Mouse (Mus musculus): Measurements from ENCODE around the gene Cmss1. TPM values are rescaled to one million over a fixed set of nuclear protein-coding genes. Genes with fewer than 3 reads are reported as not detected.

Gene Cmss1
- polyA plus RNA-seq, 1 experiment from 2014 or later = 18.6 TPM

GRCm38 (mm10) chr16:57543243-57543642, 63.4 kb downstream of the Cmss1 start:
- no peak overlapping the region for H3K27ac ChIP-seq (ENCODE audit: low read length)
- no peaks in the 10 kb centered on the region for H3K36me3 ChIP-seq (ENCODE audit: control insufficient read depth, insufficient read depth)
- WGBS (ENCODE audit: insufficient replicate concordance) = 67% methylated on average over 3 of the region's 3 CpGs
- H3K4me3 ChIP-seq (ENCODE audit: low read depth, low read length) = no peak overlapping the region
- H3K9me3 ChIP-seq (replicated peaks; ENCODE audit: control insufficient read depth, low read length) = no peaks in the 10 kb centered on the region
- no peak overlapping the region for H3K9ac ChIP-seq (ENCODE audit: low read depth, low read length)
- H3K4me1 ChIP-seq (ENCODE audit: control insufficient read depth, low read depth, low read length) = no peaks in the 10 kb centered on the region
- H3K27me3 ChIP-seq (ENCODE audit: control insufficient read depth, insufficient read depth, low read depth, low read length) = no peaks in the 10 kb centered on the region; the same call in 1 of the 2 replicates
- ATAC-seq (ENCODE audit: low read depth) = no peak
- H3K4me2 ChIP-seq (ENCODE audit: low read depth, low read length) = no peak overlapping the region

GRCm38 (mm10) chr16:57536511-57536910, 70.2 kb downstream of the Cmss1 start:
- no peak for ATAC-seq (ENCODE audit: low read depth)
- Histone ChIP-seq H3K27ac (ENCODE audit: low read length) (no peak overlapping the region), H3K36me3 (ENCODE audit: control insufficient read depth, insufficient read depth) (no peaks in the 10 kb centered on the region), H3K4me2 (ENCODE audit: low read depth, low read length) (no peak overlapping the region), H3K27me3 (ENCODE audit: control insufficient read depth, insufficient read depth, low read depth, low read length) (no peaks in the 10 kb centered on the region), H3K9me3 (replicated peaks; ENCODE audit: control insufficient read depth, low read length) (no peaks in the 10 kb centered on the region), H3K4me3 (ENCODE audit: low read depth, low read length) (no peak overlapping the region), H3K9ac (ENCODE audit: low read depth, low read length) (no peak overlapping the region), H3K4me1 (ENCODE audit: control insufficient read depth, low read depth, low read length) (no peaks in the 10 kb centered on the region)
- 61% methylated on average over 7 of the region's 7 CpGs for WGBS (ENCODE audit: insufficient replicate concordance)

- WGBS (ENCODE audit: insufficient replicate concordance) = 41% methylated on average over 1 of the region's 1 CpGs
- H3K9me3 ChIP-seq (replicated peaks; ENCODE audit: control insufficient read depth, low read length) = no peaks in the 10 kb centered on the region
These were observed 71.9 kb downstream of the Cmss1 start for GRCm38 (mm10) chr16:57534811-57535210.

GRCm38 (mm10) chr16:57534365-57534764, 72.3 kb downstream of the Cmss1 start:
- Histone ChIP-seq H3K27me3 (ENCODE audit: control insufficient read depth, insufficient read depth, low read depth, low read length) (no peaks in the 10 kb centered on the region), H3K4me3 (ENCODE audit: low read depth, low read length) (no peak overlapping the region), H3K9ac (ENCODE audit: low read depth, low read length) (no peak overlapping the region), H3K9me3 (replicated peaks; ENCODE audit: control insufficient read depth, low read length) (no peaks in the 10 kb centered on the region), H3K27ac (ENCODE audit: low read length) (no peak overlapping the region), H3K4me2 (ENCODE audit: low read depth, low read length) (no peak overlapping the region), H3K36me3 (ENCODE audit: control insufficient read depth, insufficient read depth) (no peaks in the 10 kb centered on the region), H3K4me1 (ENCODE audit: control insufficient read depth, low read depth, low read length) (no peaks in the 10 kb centered on the region)
- WGBS (ENCODE audit: insufficient replicate concordance) = 9% methylated on average over 1 of the region's 1 CpGs
- ATAC-seq (ENCODE audit: low read depth) = no peak

More at GRCm38 (mm10) chr16:57534811-57535210, 71.9 kb downstream of the Cmss1 start:
- no peak for ATAC-seq (ENCODE audit: low read depth)
- Histone ChIP-seq H3K4me1 (ENCODE audit: control insufficient read depth, low read depth, low read length) (no peaks in the 10 kb centered on the region), H3K9ac (ENCODE audit: low read depth, low read length) (no peak overlapping the region), H3K36me3 (ENCODE audit: control insufficient read depth, insufficient read depth) (no peaks in the 10 kb centered on the region), H3K4me2 (ENCODE audit: low read depth, low read length) (no peak overlapping the region), H3K27me3 (ENCODE audit: control insufficient read depth, insufficient read depth, low read depth, low read length) (no peaks in the 10 kb centered on the region), H3K27ac (ENCODE audit: low read length) (no peak overlapping the region), H3K4me3 (ENCODE audit: low read depth, low read length) (no peak overlapping the region)

DNA sequence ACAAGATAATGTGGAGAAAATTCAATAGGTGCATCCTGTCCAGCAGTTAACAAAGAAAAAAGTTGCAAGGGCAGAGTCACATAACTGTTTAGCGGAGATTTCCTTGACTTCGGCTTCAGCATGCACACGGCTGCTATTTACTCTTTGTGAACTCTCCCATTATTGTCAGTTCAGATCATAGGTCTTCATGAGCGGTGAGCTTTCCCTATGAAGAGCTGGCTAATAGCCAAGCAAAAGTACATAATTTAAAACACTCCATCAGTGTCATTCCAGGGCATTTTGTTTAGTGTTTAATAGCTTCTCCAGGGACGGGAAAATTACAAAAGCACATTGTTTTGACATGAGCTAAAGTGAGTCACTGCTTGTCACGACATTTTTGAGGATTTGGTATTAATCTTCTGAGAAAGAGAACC, 74.6 kb downstream of the Cmss1 start:
- ATAC-seq (ENCODE audit: low read depth) = no peak
- no peak overlapping the region for H3K4me2 ChIP-seq (ENCODE audit: low read depth, low read length)
- no peaks in the 10 kb centered on the region for H3K9me3 ChIP-seq (replicated peaks; ENCODE audit: control insufficient read depth, low read length)
- H3K4me3 ChIP-seq (ENCODE audit: low read depth, low read length) = no peak overlapping the region
- no peaks in the 10 kb centered on the region for H3K36me3 ChIP-seq (ENCODE audit: control insufficient read depth, insufficient read depth)
- H3K9ac ChIP-seq (ENCODE audit: low read depth, low read length) = no peak overlapping the region
- H3K4me1 ChIP-seq (ENCODE audit: control insufficient read depth, low read depth, low read length) = no peaks in the 10 kb centered on the region
- H3K27ac ChIP-seq (ENCODE audit: low read length) = no peak overlapping the region
- 60% methylated on average over 6 of the region's 6 CpGs for WGBS (ENCODE audit: insufficient replicate concordance)
- H3K27me3 ChIP-seq (ENCODE audit: control insufficient read depth, insufficient read depth, low read depth, low read length) = no peaks in the 10 kb centered on the region

- 51% methylated on average over 4 of the region's 4 CpGs for WGBS (ENCODE audit: insufficient replicate concordance)
- H3K9me3 ChIP-seq (replicated peaks; ENCODE audit: control insufficient read depth, low read length) = no peaks in the 10 kb centered on the region
- no peaks in the 10 kb centered on the region for H3K4me1 ChIP-seq (ENCODE audit: control insufficient read depth, low read depth, low read length)
- no peak overlapping the region for H3K27ac ChIP-seq (ENCODE audit: low read length)
- ATAC-seq (ENCODE audit: low read depth) = no peak
- no peak overlapping the region for H3K4me2 ChIP-seq (ENCODE audit: low read depth, low read length)
- no peaks in the 10 kb centered on the region for H3K36me3 ChIP-seq (ENCODE audit: control insufficient read depth, insufficient read depth)
- no peak overlapping the region for H3K9ac ChIP-seq (ENCODE audit: low read depth, low read length)
- H3K4me3 ChIP-seq (ENCODE audit: low read depth, low read length) = no peak overlapping the region
- H3K27me3 ChIP-seq (ENCODE audit: control insufficient read depth, insufficient read depth, low read depth, low read length) = no peaks in the 10 kb centered on the region
These were observed 76.1 kb downstream of the Cmss1 start for GRCm38 (mm10) chr16:57530547-57530946.

DNA sequence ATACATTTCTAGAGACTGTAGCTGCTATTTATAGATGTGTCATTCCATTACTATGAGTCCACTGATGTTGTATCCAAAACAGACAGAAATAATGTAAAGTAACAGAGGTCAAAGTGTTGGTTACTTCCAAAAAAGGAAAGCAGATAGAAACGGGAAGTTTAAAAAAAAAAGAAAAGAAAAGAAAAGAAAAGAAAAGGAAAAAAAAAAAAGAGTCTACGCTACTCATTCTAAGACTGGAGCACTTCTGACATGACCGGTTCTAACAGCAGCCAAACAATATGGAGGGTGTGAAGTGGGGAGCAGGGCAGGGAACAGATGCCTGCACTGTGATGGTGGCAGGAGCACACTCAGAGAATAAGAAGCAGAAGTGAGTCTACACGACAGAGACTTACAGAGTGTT, 78.2 kb downstream of the Cmss1 start:
- no peak overlapping the region for H3K4me3 ChIP-seq (ENCODE audit: low read depth, low read length)
- no peaks in the 10 kb centered on the region for H3K27me3 ChIP-seq (ENCODE audit: control insufficient read depth, insufficient read depth, low read depth, low read length)
- H3K27ac ChIP-seq (ENCODE audit: low read length) = no peak overlapping the region
- H3K9me3 ChIP-seq (replicated peaks; ENCODE audit: control insufficient read depth, low read length) = no peaks in the 10 kb centered on the region
- WGBS (ENCODE audit: insufficient replicate concordance) = 45% methylated on average over 4 of the region's 4 CpGs
- H3K4me2 ChIP-seq (ENCODE audit: low read depth, low read length) = no peak overlapping the region
- no peaks in the 10 kb centered on the region for H3K4me1 ChIP-seq (ENCODE audit: control insufficient read depth, low read depth, low read length)
- no peaks in the 10 kb centered on the region for H3K36me3 ChIP-seq (ENCODE audit: control insufficient read depth, insufficient read depth)
- ATAC-seq (ENCODE audit: low read depth) = no peak
- no peak overlapping the region for H3K9ac ChIP-seq (ENCODE audit: low read depth, low read length)

- Histone ChIP-seq H3K27ac (ENCODE audit: low read length) (no peak overlapping the region), H3K4me1 (ENCODE audit: control insufficient read depth, low read depth, low read length) (no peaks in the 10 kb centered on the region), H3K9ac (ENCODE audit: low read depth, low read length) (no peak overlapping the region), H3K4me3 (ENCODE audit: low read depth, low read length) (no peak overlapping the region), H3K27me3 (ENCODE audit: control insufficient read depth, insufficient read depth, low read depth, low read length) (no peaks in the 10 kb centered on the region), H3K36me3 (ENCODE audit: control insufficient read depth, insufficient read depth) (no peaks in the 10 kb centered on the region), H3K9me3 (replicated peaks; ENCODE audit: control insufficient read depth, low read length) (no peaks in the 10 kb centered on the region), H3K4me2 (ENCODE audit: low read depth, low read length) (no peak overlapping the region)
- WGBS (ENCODE audit: insufficient replicate concordance) = 62% methylated on average over 7 of the region's 7 CpGs
- ATAC-seq (ENCODE audit: low read depth) = no peak
These were observed 79.8 kb downstream of the Cmss1 start for GRCm38 (mm10) chr16:57526893-57527292.

DNA sequence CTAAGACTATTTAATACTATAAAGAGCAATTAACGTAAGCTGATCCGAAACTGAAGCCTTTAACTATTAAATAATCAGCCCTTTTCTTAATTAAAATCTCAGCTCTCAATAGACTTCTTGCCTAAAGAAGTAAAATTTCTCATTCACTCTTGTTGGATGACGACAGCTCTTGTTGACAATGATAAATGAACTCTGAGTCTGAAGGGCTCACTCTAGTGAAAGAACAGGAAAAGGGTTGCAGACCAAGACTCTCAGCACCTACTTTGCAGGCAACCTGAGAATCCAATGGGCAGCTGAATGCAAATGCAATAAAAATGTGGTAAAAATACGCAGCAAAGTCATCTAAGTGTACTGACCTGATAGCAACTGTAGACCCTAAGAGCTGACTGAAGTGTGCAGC, 81.2 kb downstream of the Cmss1 start:
- WGBS (ENCODE audit: insufficient replicate concordance) = 60% methylated on average over 4 of the region's 4 CpGs
- no peak for ATAC-seq (ENCODE audit: low read depth)
- H3K9me3 ChIP-seq (replicated peaks; ENCODE audit: control insufficient read depth, low read length) = no peaks in the 10 kb centered on the region
- no peak overlapping the region for H3K4me2 ChIP-seq (ENCODE audit: low read depth, low read length)
- H3K4me3 ChIP-seq (ENCODE audit: low read depth, low read length) = no peak overlapping the region
- no peaks in the 10 kb centered on the region for H3K27me3 ChIP-seq (ENCODE audit: control insufficient read depth, insufficient read depth, low read depth, low read length)
- H3K36me3 ChIP-seq (ENCODE audit: control insufficient read depth, insufficient read depth) = no peaks in the 10 kb centered on the region
- no peaks in the 10 kb centered on the region for H3K4me1 ChIP-seq (ENCODE audit: control insufficient read depth, low read depth, low read length)
- no peak overlapping the region for H3K27ac ChIP-seq (ENCODE audit: low read length)
- no peak overlapping the region for H3K9ac ChIP-seq (ENCODE audit: low read depth, low read length)

Data from liver, embryonic 16.5 days (tissue).